Mouse (Mus musculus) adrenal gland, postnatal 14 days (tissue): Measurements from ENCODE around the gene Fam47c. TPM values are rescaled to one million over a fixed set of nuclear protein-coding genes. Genes with fewer than 3 reads are reported as not detected.

Experiments
- DNase-seq: peaks from one replicate; pipeline ENCODE4 v3.0.0; 2021; ENCODE audit warnings: mixed read lengths
- long read RNA-seq, 2 experiments: library from polyadenylated mRNA; stranded (forward); transcript quantifications; one replicate each; pipeline ENCODE4 v2.0.0; 2021
- total RNA-seq: library from RNA; stranded (reverse); gene quantifications from 2 replicates; pipeline ENCODE4 v1.2.3, GENCODE M21; 2021

Fam47c gene
- total RNA-seq = not detected in 2 replicates
- long read RNA-seq, experiment 1 = 0 reads
- long read RNA-seq, experiment 2 = 0 reads

DNA sequence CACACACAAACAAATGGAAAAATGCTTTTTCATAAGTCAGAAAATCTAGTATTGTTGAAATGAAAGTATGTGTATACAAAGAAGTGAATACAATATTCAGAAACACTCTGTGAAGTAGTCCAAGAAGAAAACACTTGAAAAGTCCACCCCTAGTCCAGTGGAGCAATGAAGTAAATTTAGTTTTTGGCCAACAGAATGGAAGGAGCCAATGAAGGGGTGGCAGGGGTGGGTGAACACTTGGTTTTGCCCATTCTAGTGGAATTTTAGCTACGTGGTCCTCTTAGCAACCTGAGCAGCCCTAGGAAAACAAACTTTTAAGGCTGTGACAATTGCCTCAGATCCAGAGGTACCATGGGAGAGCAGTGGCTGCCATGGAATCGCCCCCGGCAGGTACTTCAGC, at the start of gene Fam47c:
Gene Fam47c, plus strand, starts transcription at position 301 of the 400 bp plus-strand sequence.
- no peak for DNase-seq

DNA sequence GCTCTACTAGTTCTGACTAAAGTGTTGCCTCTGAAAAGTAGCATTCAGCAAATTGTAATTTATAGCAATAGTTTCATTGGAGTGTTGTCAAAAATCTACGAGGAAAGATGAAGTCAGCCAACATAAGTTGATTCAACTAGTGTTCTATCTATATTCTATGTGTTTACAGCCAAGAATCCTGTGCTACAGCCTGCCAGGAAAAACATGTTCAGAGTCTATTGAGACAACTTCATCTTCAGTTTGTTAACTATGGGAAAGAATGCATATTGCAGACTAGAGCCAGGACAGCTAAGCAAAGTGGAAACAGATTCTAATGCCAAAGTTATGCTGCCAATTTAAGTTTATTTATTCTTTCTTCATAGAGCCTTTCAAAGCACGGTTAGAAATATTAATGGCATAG, 31.8 kb downstream of the Fam47c start:
- no peak for DNase-seq

DNA sequence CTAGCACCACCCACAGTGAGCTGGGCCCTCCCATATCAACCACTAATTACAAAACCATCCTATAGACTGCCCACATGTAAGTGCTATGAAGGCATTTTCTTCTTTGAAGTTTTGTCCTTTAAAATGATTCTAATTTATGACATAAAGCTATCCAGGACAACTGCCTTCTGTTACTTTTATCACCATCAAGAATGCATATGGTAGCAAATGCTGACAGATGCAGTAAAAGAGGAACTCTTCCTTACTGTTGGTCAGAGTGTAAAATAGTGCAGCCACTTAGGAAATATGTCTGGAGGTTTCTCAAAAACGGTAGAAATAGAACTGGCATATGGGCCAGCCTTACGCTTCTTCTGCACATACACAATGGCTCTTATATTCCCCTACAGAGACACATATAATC, 39.5 kb downstream of the Fam47c start:
- DNase-seq = no peak

Other genes with a start within 250 kb of the Fam47c start
- gene Prrg1, start 153.9 kb upstream of the Fam47c start, total RNA-seq = 4.6 and 6.3 TPM in 2 replicates